Mouse (Mus musculus): ENCODE data around the gene Cldn24. TPM values are rescaled to one million over a fixed set of nuclear protein-coding genes. Genes with fewer than 3 reads are reported as not detected.
A peak's percentile ranks its signal among the peaks of the same experiment; 100 is the strongest.

The Cldn24 gene
- polyA plus RNA-seq, 1 experiment, result not detected

- Histone ChIP-seq H3K36me3 (ENCODE audit: control insufficient read depth, insufficient read depth, low read length) (peaks cover 15% of the 10 kb centered on the region), H3K4me1 (ENCODE audit: control insufficient read depth, insufficient read depth, low read length) (no peaks in the 10 kb centered on the region), H3K27me3 (replicated peaks; ENCODE audit: control insufficient read depth, insufficient read depth, low read length) (no peaks in the 10 kb centered on the region), H3K4me3 (ENCODE audit: insufficient read depth, low read depth, low read length) (no peak overlapping the region), H3K27ac (ENCODE audit: insufficient read depth, low read depth, low read length) (no peak overlapping the region)
- WGBS, result 94% methylated on average over 12 of the region's 12 CpGs
- no peak for TF ChIP-seq CTCF (conservative IDR thresholded peaks at IDR 0.05; ENCODE audit: insufficient read depth, insufficient read length, low read depth, low read length)
- TF ChIP-seq POLR2A (IDR thresholded peaks at IDR 0.05; ENCODE audit: low read depth, low read length), result no peak
- DNase-seq, result no peak
Measured at GRCm38 (mm10) chr8:47859259-47859658, 37.3 kb downstream of the Cldn24 start.

- TF ChIP-seq CTCF (conservative IDR thresholded peaks at IDR 0.05; ENCODE audit: insufficient read depth, insufficient read length, low read depth, low read length) (no peak), POLR2A (IDR thresholded peaks at IDR 0.05; ENCODE audit: low read depth, low read length) (no peak)
- DNase-seq, result no peak
- WGBS, result 85% methylated on average over 8 of the region's 8 CpGs
- no peaks in the 10 kb centered on the region for H3K27me3 ChIP-seq (replicated peaks; ENCODE audit: control insufficient read depth, insufficient read depth, low read length)
- H3K4me1 ChIP-seq (ENCODE audit: control insufficient read depth, insufficient read depth, low read length), result no peaks in the 10 kb centered on the region
- peaks cover 7% of the 10 kb centered on the region for H3K36me3 ChIP-seq (ENCODE audit: control insufficient read depth, insufficient read depth, low read length)
- H3K27ac ChIP-seq (ENCODE audit: insufficient read depth, low read depth, low read length), result no peak overlapping the region
- no peak overlapping the region for H3K4me3 ChIP-seq (ENCODE audit: insufficient read depth, low read depth, low read length)
Measured at GRCm38 (mm10) chr8:47866568-47866967, 44.6 kb downstream of the Cldn24 start.

GRCm38 (mm10) chr8:47867067-47867466 lies 45.1 kb downstream of the Cldn24 start:
- TF ChIP-seq CTCF (conservative IDR thresholded peaks at IDR 0.05; ENCODE audit: insufficient read depth, insufficient read length, low read depth, low read length) (peak; percentile 95), POLR2A (IDR thresholded peaks at IDR 0.05; ENCODE audit: low read depth, low read length) (no peak)
- Histone ChIP-seq H3K36me3 (ENCODE audit: control insufficient read depth, insufficient read depth, low read length) (peaks cover 7% of the 10 kb centered on the region), H3K4me3 (ENCODE audit: insufficient read depth, low read depth, low read length) (no peak overlapping the region), H3K27me3 (replicated peaks; ENCODE audit: control insufficient read depth, insufficient read depth, low read length) (no peaks in the 10 kb centered on the region), H3K27ac (ENCODE audit: insufficient read depth, low read depth, low read length) (no peak overlapping the region), H3K4me1 (ENCODE audit: control insufficient read depth, insufficient read depth, low read length) (no peaks in the 10 kb centered on the region)
- DNase-seq, result peak; percentile 84
- WGBS, result 21% methylated on average over 8 of the region's 8 CpGs

Other genes starting within 250 kb of the Cldn24 start
- 7.0 and 9.3 TPM in 2 replicates for gene Ing2, start 146.6 kb upstream of the Cldn24 start, polyA plus RNA-seq (2012; rRNA removed)
- 3.9 and 6.3 TPM in 2 replicates for gene Cdkn2aip, start 108.2 kb upstream of the Cldn24 start, polyA plus RNA-seq (2012; rRNA removed)
- gene Cldn22, start 2.3 kb downstream of the Cldn24 start, polyA plus RNA-seq (2012; rRNA removed), result 0.77 and 1.3 TPM in 2 replicates
- 20.4 and 22.1 TPM in 2 replicates for gene Wwc2, start 168.8 kb downstream of the Cldn24 start, polyA plus RNA-seq (2012; rRNA removed)

All from kidney, adult 2 months (tissue).